In the genomic region with DNA sequence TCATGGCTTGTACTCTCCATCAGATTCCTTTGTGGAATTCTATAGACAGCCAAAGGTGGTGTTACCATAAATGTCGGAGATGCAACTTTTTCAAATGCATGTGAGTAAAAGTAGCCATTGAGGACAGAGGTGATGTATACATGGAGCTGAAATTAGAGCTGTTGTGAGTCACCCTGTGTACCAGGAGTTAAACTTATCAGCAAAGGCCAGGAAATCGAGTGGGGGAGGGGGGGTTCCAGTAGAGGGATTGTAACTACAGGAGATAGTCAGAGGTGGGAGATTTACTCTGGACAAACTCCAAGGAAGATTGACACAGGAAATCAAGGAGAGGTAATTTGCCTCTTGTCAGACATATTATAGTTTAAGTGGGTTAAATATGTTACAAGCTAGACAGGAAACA, we compare ENCODE assay signal across 23 mouse cellular contexts. TPM values are rescaled to one million over a fixed set of nuclear protein-coding genes. Genes with fewer than 3 reads are reported as not detected.
DNase-seq lines count a peak whose midpoint lies in the region; ATAC-seq and TF ChIP-seq lines count a peak whose summit lies in the region.
"Not testable (repeated sequence)": the region's sequence is repeated elsewhere in the genome, so short reads cannot be mapped to it uniquely, and the experiment has no call there.
"Had no signal": no experiment of that assay in that cellular context is flagged by ENCODE, and none has a peak within 500 bp of the region (broad histone marks: within the 10 kb centered on the region; RNA-seq: fewer than 3 reads in every experiment).

No protein-coding gene starts in this region.

- 0 out of 2 replicates have a peak, but pooled peaks have one; percentile 30 for ATAC-seq in G1E (ENCODE audit: extremely low read depth, insufficient number of reproducible peaks, low FRiP score, poor library complexity, severe bottlenecking)
- peak; percentile 83; the same call in 1 of the 2 replicates for ATAC-seq in liver, embryonic 12.5 days
- peak; percentile 75; the same call in 1 of the 2 replicates for ATAC-seq in liver, embryonic 14.5 days (ENCODE audit: insufficient read depth)

- TF ChIP-seq EP300 in liver, embryonic 14.5 days (IDR thresholded peaks at IDR 0.05; ENCODE audit: low read depth) = not testable (repeated sequence)

- 32% methylated on average over 2 of the region's 2 CpGs for WGBS in liver, embryonic 12.5 days (ENCODE audit: insufficient replicate concordance)
- WGBS in liver, embryonic 14.5 days (ENCODE audit: insufficient replicate concordance) = 20% methylated on average over 2 of the region's 2 CpGs

- not testable (repeated sequence) for DNase-seq in G1E (ENCODE audit: low spot score); liver, embryonic 14.5 days (ENCODE audit: low read depth in 3 of 3, low spot score in 3 of 3)
- peak; percentile 41 for DNase-seq in c-Kit-positive CD71-positive TER-119-negative erythroid progenitor cells, embryonic 14.5 days (ENCODE audit: low read depth)
- DNase-seq in liver = peak; percentile 69
- peak; percentile 2 for DNase-seq in yolk sac, embryonic 10.5 days (ENCODE audit: low spot score)

- H3K27ac ChIP-seq in liver, embryonic 12.5 days; liver, embryonic 14.5 days: not testable (repeated sequence)

- not testable (repeated sequence) for H3K27me3 ChIP-seq in G1E (ENCODE audit: insufficient read depth, low read length); liver, embryonic 12.5 days (replicated peaks); liver, embryonic 14.5 days (ENCODE audit: control insufficient read depth, insufficient read depth, low read length)

- H3K4me2 ChIP-seq in liver, embryonic 12.5 days; liver, embryonic 14.5 days (ENCODE audit: low read depth): not testable (repeated sequence)

- not testable (repeated sequence) for TF ChIP-seq CTCF in G1E (IDR thresholded peaks at IDR 0.05; ENCODE audit: low read depth, low read length); liver, embryonic 14.5 days (IDR thresholded peaks at IDR 0.05; ENCODE audit: low read depth)

- not testable (repeated sequence) for H3K9ac ChIP-seq in liver, embryonic 12.5 days; liver, embryonic 14.5 days (replicated peaks)

- not testable (repeated sequence) for H3K9me3 ChIP-seq in G1E (replicated peaks); liver, embryonic 12.5 days (replicated peaks); liver, embryonic 14.5 days (ENCODE audit: control insufficient read depth, low read length)

- not testable (repeated sequence) for H3K4me3 ChIP-seq in G1E (ENCODE audit: low read depth, low read length); liver, embryonic 12.5 days; liver, embryonic 14.5 days (ENCODE audit: insufficient read depth in 1 of 2, low read depth in 2 of 2, low read length in 2 of 2)

- not testable (repeated sequence) for H3K4me1 ChIP-seq in G1E (ENCODE audit: insufficient read depth, low read depth, low read length); liver, embryonic 12.5 days; liver, embryonic 14.5 days (replicated peaks; ENCODE audit: control insufficient read depth in 2 of 2, insufficient read depth in 2 of 2, low read length in 1 of 2)

- H3K36me3 ChIP-seq in G1E (replicated peaks); liver, embryonic 12.5 days; liver, embryonic 14.5 days (replicated peaks; ENCODE audit: control insufficient read depth, insufficient read depth, low read depth): not testable (repeated sequence)

RNA-seq across cellular contexts. Expression of gene Vmn1r3, which starts 31.2 kb away (rescaled TPM):
- total RNA-seq in G1E (2014; fragmentation: Nextera tagmentation) = not detected in 2 replicates
- total RNA-seq in G1E (2017) = not detected in 2 replicates
- not detected in 2 replicates for polyA plus RNA-seq in G1E (2012)
- polyA plus RNA-seq in liver, embryonic 12.5 days (2016; fragmentation: Nextera tagmentation; extraction: Ambion mirVana) = not detected in 2 replicates
- polyA plus RNA-seq in liver, embryonic 14.5 days (2012; rRNA removed) = not detected in 2 replicates
- not detected in 2 replicates for polyA plus RNA-seq in liver, embryonic 14.5 days (2014; fragmentation: Nextera tagmentation; extraction: Ambion mirVana)
- total RNA-seq: adrenal gland, adult 18-20 months; adrenal gland, postnatal 14 days; CH12.LX; forebrain, postnatal 0 days had no signal
- polyA plus RNA-seq: activated CD4-positive, CD25-positive, alpha-beta regulatory T cell, adult 4 months; CD4-positive, CD25-positive, alpha-beta regulatory T cell, adult 4 months; cerebellum, adult 2 months; cortical plate, adult 2 months; embryonic facial prominence, embryonic 10.5 days; embryonic facial prominence, embryonic 12.5 days; embryonic facial prominence, embryonic 14.5 days; forebrain, embryonic 11.5 days; forebrain, embryonic 13.5 days; forebrain, embryonic 15.5 days; forebrain, postnatal 0 days; Patski had no signal

RNA-seq across cellular contexts. Expression of gene Vmn1r2, which starts 49.3 kb away (rescaled TPM):
- total RNA-seq in G1E (2014; fragmentation: Nextera tagmentation) (1.6 TPM in 1 of 2 replicates, not detected in the other), G1E (2017) (0.81 TPM in 1 of 2 replicates, not detected in the other)
- not detected in 2 replicates for polyA plus RNA-seq in G1E (2012)
- not detected in 2 replicates for polyA plus RNA-seq in liver, embryonic 12.5 days (2016; fragmentation: Nextera tagmentation; extraction: Ambion mirVana)
- polyA plus RNA-seq in liver, embryonic 14.5 days (2012; rRNA removed) = not detected in 2 replicates
- polyA plus RNA-seq in liver, embryonic 14.5 days (2014; fragmentation: Nextera tagmentation; extraction: Ambion mirVana) = not detected in 2 replicates
- total RNA-seq: adrenal gland, adult 18-20 months; adrenal gland, adult 8-10 months; adrenal gland, postnatal 14 days; adrenal gland, postnatal 36 days; CH12.LX; forebrain, postnatal 0 days had no signal
- polyA plus RNA-seq: activated CD4-positive, CD25-positive, alpha-beta regulatory T cell, adult 4 months; CD4-positive, CD25-positive, alpha-beta regulatory T cell, adult 4 months; cerebellum, adult 2 months; cortical plate, adult 2 months; embryonic facial prominence, embryonic 10.5 days; embryonic facial prominence, embryonic 12.5 days; embryonic facial prominence, embryonic 14.5 days; forebrain, embryonic 11.5 days; forebrain, embryonic 13.5 days; forebrain, embryonic 15.5 days; forebrain, postnatal 0 days; Patski had no signal

Comparison
In these comparisons a context has a peak if more than half of its experiments do, and no peak if none do; other contexts are left out.
1. ATAC-seq: peak in every context shown above with its lines; median percentile 83 in liver, embryonic 12.5 days; 75 in liver, embryonic 14.5 days; 30 in G1E.